Mouse (Mus musculus): ENCODE measurements around the gene Agap2. TPM values are rescaled to one million over a fixed set of nuclear protein-coding genes. Genes with fewer than 3 reads are reported as not detected.
"Not testable (repeated sequence)": the region's sequence is repeated elsewhere in the genome, so short reads cannot be mapped to it uniquely, and the experiment has no call there.

The Agap2 gene
- polyA plus RNA-seq, 1 experiment from 2014 or later: 5.3 TPM

GRCm38 (mm10) chr10:127125210-127126001, 50.3 kb downstream of the Agap2 start:
- ATAC-seq (ENCODE audit: low FRiP score): no peak
- peaks cover 24% of the 10 kb centered on the region for H3K4me1 ChIP-seq
- H3K9me3 ChIP-seq (replicated peaks): no peaks in the 10 kb centered on the region
- H3K9ac ChIP-seq (replicated peaks): no peak overlapping the region
- WGBS: 77% methylated on average over 9 of the region's 9 CpGs
- no peaks in the 10 kb centered on the region for H3K27me3 ChIP-seq (replicated peaks)
- H3K4me3 ChIP-seq (replicated peaks): no peak overlapping the region
- H3K36me3 ChIP-seq: no peaks in the 10 kb centered on the region
- no peak overlapping the region for H3K4me2 ChIP-seq
- H3K27ac ChIP-seq (replicated peaks): no peak overlapping the region

GRCm38 (mm10) chr10:127126579-127126978, 51.5 kb downstream of the Agap2 start:
- Histone ChIP-seq H3K27ac (replicated peaks) (no peak overlapping the region), H3K4me2 (no peak overlapping the region), H3K4me1 (peaks cover 22% of the 10 kb centered on the region), H3K27me3 (replicated peaks) (no peaks in the 10 kb centered on the region), H3K36me3 (no peaks in the 10 kb centered on the region), H3K9me3 (replicated peaks) (no peaks in the 10 kb centered on the region), H3K4me3 (replicated peaks) (no peak overlapping the region), H3K9ac (replicated peaks) (no peak overlapping the region)
- no peak for ATAC-seq (ENCODE audit: low FRiP score)
- 90% methylated on average over 5 of the region's 5 CpGs for WGBS

- no peaks in the 10 kb centered on the region for H3K36me3 ChIP-seq
- H3K27me3 ChIP-seq (replicated peaks): no peaks in the 10 kb centered on the region
- H3K4me2 ChIP-seq: no peak overlapping the region
- H3K27ac ChIP-seq (replicated peaks): no peak overlapping the region
- 87% methylated on average over 7 of the region's 7 CpGs for WGBS
- H3K4me3 ChIP-seq (replicated peaks): no peak overlapping the region
- no peak for ATAC-seq (ENCODE audit: low FRiP score)
- H3K9me3 ChIP-seq (replicated peaks): no peaks in the 10 kb centered on the region
- peaks cover 10% of the 10 kb centered on the region for H3K4me1 ChIP-seq
- H3K9ac ChIP-seq (replicated peaks): no peak overlapping the region
These were observed 52.7 kb downstream of the Agap2 start for GRCm38 (mm10) chr10:127127711-127128279.

- Histone ChIP-seq H3K27me3 (replicated peaks) (no peaks in the 10 kb centered on the region), H3K4me2 (no peak overlapping the region), H3K4me3 (replicated peaks) (no peak overlapping the region), H3K36me3 (no peaks in the 10 kb centered on the region), H3K9me3 (replicated peaks) (no peaks in the 10 kb centered on the region), H3K27ac (replicated peaks) (no peak overlapping the region), H3K9ac (replicated peaks) (no peak overlapping the region), H3K4me1 (no peaks in the 10 kb centered on the region)
- WGBS: 71% methylated on average over 4 of the region's 4 CpGs
- no peak for ATAC-seq (ENCODE audit: low FRiP score)
These were observed 54.3 kb downstream of the Agap2 start for GRCm38 (mm10) chr10:127129431-127129830.

- Histone ChIP-seq H3K9ac (replicated peaks) (no peak overlapping the region), H3K4me1 (no peaks in the 10 kb centered on the region), H3K4me3 (replicated peaks) (no peak overlapping the region), H3K9me3 (replicated peaks) (no peaks in the 10 kb centered on the region), H3K27me3 (replicated peaks) (no peaks in the 10 kb centered on the region), H3K27ac (replicated peaks) (no peak overlapping the region), H3K4me2 (no peak overlapping the region), H3K36me3 (no peaks in the 10 kb centered on the region)
- no peak for ATAC-seq (ENCODE audit: low FRiP score)
- WGBS: 70% methylated on average over 5 of the region's 5 CpGs
These were observed 57.4 kb downstream of the Agap2 start for GRCm38 (mm10) chr10:127132469-127132868.

GRCm38 (mm10) chr10:127134394-127135035, 59.4 kb downstream of the Agap2 start:
- H3K4me2 ChIP-seq; H3K4me1 ChIP-seq; H3K27ac ChIP-seq (replicated peaks); ATAC-seq (ENCODE audit: low FRiP score); H3K27me3 ChIP-seq (replicated peaks); H3K9ac ChIP-seq (replicated peaks); H3K9me3 ChIP-seq (replicated peaks); H3K4me3 ChIP-seq (replicated peaks); H3K36me3 ChIP-seq: not testable (repeated sequence)
- 85% methylated on average over 3 of the region's 3 CpGs for WGBS

GRCm38 (mm10) chr10:127135118-127135836, 60.2 kb downstream of the Agap2 start:
- WGBS: 58% methylated on average over 8 of the region's 8 CpGs
- no peak for ATAC-seq (ENCODE audit: low FRiP score)
- no peak overlapping the region for H3K4me2 ChIP-seq
- H3K4me3 ChIP-seq (replicated peaks): no peak overlapping the region
- no peaks in the 10 kb centered on the region for H3K4me1 ChIP-seq
- no peaks in the 10 kb centered on the region for H3K9me3 ChIP-seq (replicated peaks)
- no peak overlapping the region for H3K9ac ChIP-seq (replicated peaks)
- no peak overlapping the region for H3K27ac ChIP-seq (replicated peaks)
- no peaks in the 10 kb centered on the region for H3K36me3 ChIP-seq
- no peaks in the 10 kb centered on the region for H3K27me3 ChIP-seq (replicated peaks)

GRCm38 (mm10) chr10:127136510-127136909, 61.4 kb downstream of the Agap2 start:
- no peak overlapping the region for H3K4me2 ChIP-seq
- WGBS: 92% methylated on average over 4 of the region's 4 CpGs
- no peak overlapping the region for H3K4me3 ChIP-seq (replicated peaks)
- no peaks in the 10 kb centered on the region for H3K27me3 ChIP-seq (replicated peaks)
- ATAC-seq (ENCODE audit: low FRiP score): no peak
- no peaks in the 10 kb centered on the region for H3K9me3 ChIP-seq (replicated peaks)
- no peaks in the 10 kb centered on the region for H3K4me1 ChIP-seq
- no peaks in the 10 kb centered on the region for H3K36me3 ChIP-seq
- H3K9ac ChIP-seq (replicated peaks): no peak overlapping the region
- no peak overlapping the region for H3K27ac ChIP-seq (replicated peaks)

GRCm38 (mm10) chr10:127137896-127138295, 62.8 kb downstream of the Agap2 start:
- no peak overlapping the region for H3K4me3 ChIP-seq (replicated peaks)
- WGBS: 81% methylated on average over 3 of the region's 3 CpGs
- no peak for ATAC-seq (ENCODE audit: low FRiP score)
- no peaks in the 10 kb centered on the region for H3K36me3 ChIP-seq
- no peaks in the 10 kb centered on the region for H3K4me1 ChIP-seq
- H3K9ac ChIP-seq (replicated peaks): no peak overlapping the region
- no peaks in the 10 kb centered on the region for H3K9me3 ChIP-seq (replicated peaks)
- H3K27ac ChIP-seq (replicated peaks): no peak overlapping the region
- no peak overlapping the region for H3K4me2 ChIP-seq
- H3K27me3 ChIP-seq (replicated peaks): no peaks in the 10 kb centered on the region

GRCm38 (mm10) chr10:127138328-127139141, 63.5 kb downstream of the Agap2 start:
- no peak overlapping the region for H3K9ac ChIP-seq (replicated peaks)
- no peak overlapping the region for H3K4me2 ChIP-seq
- H3K27ac ChIP-seq (replicated peaks): no peak overlapping the region
- no peaks in the 10 kb centered on the region for H3K9me3 ChIP-seq (replicated peaks)
- WGBS: 91% methylated on average over 18 of the region's 18 CpGs
- H3K4me1 ChIP-seq: no peaks in the 10 kb centered on the region
- no peaks in the 10 kb centered on the region for H3K27me3 ChIP-seq (replicated peaks)
- no peaks in the 10 kb centered on the region for H3K36me3 ChIP-seq
- no peak overlapping the region for H3K4me3 ChIP-seq (replicated peaks)
- no peak for ATAC-seq (ENCODE audit: low FRiP score)

GRCm38 (mm10) chr10:127140971-127141370, 65.9 kb downstream of the Agap2 start:
- no peaks in the 10 kb centered on the region for H3K36me3 ChIP-seq
- no peak overlapping the region for H3K4me2 ChIP-seq
- H3K4me1 ChIP-seq: no peaks in the 10 kb centered on the region
- WGBS: 91% methylated on average over 11 of the region's 11 CpGs
- no peak for ATAC-seq (ENCODE audit: low FRiP score)
- no peak overlapping the region for H3K27ac ChIP-seq (replicated peaks)
- no peaks in the 10 kb centered on the region for H3K27me3 ChIP-seq (replicated peaks)
- H3K9ac ChIP-seq (replicated peaks): no peak overlapping the region
- H3K4me3 ChIP-seq (replicated peaks): no peak overlapping the region
- no peaks in the 10 kb centered on the region for H3K9me3 ChIP-seq (replicated peaks)

Measured in neural tube, embryonic 15.5 days (tissue).